Mouse (Mus musculus) Muller cell, postnatal 12 days (primary cell): ENCODE data around the gene Sbno2.

ENCODE experiments used
- DNase-seq: peaks from one replicate; pipeline ENCODE4 v3.0.0-alpha.2; 2015; ENCODE audit errors: inconsistent ontology term

Gene Sbno2

DNA sequence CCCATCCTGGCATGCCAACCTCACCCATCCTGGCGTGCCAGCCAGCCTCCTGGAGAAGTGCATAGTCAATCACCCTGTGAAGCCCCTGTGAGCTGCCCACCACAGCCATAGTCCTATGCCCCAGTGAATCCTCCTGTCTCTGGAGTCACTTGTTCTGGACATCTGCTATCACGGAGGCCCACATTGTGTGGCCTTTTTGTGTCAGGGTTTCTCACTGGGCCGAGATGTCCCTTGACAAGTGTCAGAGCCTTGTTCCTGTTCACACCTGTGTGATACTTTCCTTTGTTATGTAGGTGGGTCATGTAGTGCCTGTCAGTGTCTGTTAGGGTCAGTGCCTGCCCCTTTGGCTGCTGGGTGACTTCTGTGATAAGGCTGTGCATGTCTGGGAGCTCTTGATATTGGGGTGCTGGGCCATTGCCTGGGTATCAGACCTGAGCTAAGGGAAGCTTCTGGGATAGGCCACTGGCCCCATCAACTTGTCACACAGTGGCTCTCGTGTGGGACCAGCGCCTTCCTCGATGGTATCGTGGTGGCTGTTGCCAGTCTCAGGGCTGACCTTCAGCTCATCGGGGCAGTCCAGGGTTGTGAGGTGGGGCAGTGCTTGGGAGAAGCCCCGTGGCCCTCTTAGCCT lies 18.7 kb upstream of the Sbno2 start:
- no peak for DNase-seq

DNA sequence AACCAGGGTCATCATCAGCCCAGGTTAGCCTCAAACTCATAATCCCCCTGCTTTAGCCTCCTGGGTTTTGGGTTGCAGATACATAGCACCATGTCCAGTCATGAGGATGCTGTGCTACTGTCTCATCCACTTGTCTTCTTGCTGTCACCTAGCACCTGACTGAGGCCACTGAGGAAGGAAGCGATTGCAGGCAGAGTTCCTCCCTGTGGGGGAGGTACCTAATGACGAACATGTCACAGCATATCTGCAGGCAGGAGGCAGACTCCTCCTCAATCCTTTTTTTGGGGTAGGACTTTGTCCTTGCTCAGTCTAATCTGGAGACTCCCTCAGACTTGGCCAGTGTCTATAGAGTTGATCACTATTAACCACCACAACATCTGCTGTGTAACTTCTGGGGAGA lies 16.3 kb upstream of the Sbno2 start:
- no peak for DNase-seq

DNA sequence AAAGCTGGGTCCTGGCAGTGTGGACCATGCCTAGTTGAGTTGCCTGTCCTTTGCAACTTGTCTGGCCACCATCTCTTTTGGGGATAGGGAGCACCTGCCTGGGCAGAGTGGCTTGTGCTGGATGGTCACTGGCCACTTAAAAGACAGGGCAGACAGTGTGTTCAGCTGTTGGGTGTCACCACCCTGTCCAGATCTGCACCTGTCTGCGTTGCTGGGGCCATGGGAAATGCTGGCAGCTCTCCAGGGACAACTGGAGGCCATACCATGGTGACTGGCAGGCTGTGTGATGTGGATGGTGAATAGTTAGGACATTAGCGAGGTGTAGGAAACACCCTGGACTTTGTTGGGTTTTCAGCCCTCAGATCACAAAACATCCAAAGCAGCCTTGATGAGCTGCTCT lies 14.8 kb upstream of the Sbno2 start:
- DNase-seq = no peak

DNA sequence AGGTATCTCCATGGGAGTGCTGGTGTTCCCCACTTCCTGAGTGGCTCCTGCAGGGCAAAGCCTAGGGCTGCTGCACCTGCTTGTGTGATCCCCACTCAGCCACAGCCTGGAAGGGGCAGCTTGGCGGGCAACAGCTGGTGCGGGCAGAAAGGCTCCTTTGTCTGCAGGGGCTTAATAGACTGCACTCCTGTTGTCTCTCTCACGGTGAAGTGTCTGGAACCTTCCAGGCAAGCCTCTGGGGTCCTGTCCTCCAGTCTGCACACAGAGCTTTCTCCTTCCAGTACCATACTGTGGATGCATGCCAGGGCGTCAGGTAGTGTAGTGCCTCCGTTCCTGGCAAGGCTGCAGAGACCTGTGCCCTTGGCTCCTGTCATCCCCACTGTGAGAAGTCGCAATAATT lies 13.2 kb upstream of the Sbno2 start:
- DNase-seq = no peak

DNA sequence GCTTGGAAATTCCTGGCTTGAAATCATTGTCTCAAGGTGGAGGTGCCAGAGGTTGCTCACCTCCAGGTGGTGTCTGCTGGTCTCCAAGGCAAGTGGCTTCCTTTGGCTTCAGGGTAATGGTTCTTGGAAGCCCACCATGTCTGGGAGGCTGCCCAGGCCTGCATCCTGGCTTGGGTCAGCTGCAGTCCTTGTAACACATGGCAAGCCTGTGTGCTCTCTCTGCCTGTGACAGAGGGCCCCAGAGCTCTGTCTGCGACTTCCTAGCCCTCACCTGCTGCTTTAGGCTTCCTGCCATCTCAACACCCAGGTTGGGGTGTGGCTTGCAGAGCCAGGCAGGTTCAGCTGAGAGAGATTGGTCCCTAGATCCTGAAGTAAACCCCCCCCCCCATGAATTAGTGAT lies 12.4 kb upstream of the Sbno2 start:
- no peak for DNase-seq

DNA sequence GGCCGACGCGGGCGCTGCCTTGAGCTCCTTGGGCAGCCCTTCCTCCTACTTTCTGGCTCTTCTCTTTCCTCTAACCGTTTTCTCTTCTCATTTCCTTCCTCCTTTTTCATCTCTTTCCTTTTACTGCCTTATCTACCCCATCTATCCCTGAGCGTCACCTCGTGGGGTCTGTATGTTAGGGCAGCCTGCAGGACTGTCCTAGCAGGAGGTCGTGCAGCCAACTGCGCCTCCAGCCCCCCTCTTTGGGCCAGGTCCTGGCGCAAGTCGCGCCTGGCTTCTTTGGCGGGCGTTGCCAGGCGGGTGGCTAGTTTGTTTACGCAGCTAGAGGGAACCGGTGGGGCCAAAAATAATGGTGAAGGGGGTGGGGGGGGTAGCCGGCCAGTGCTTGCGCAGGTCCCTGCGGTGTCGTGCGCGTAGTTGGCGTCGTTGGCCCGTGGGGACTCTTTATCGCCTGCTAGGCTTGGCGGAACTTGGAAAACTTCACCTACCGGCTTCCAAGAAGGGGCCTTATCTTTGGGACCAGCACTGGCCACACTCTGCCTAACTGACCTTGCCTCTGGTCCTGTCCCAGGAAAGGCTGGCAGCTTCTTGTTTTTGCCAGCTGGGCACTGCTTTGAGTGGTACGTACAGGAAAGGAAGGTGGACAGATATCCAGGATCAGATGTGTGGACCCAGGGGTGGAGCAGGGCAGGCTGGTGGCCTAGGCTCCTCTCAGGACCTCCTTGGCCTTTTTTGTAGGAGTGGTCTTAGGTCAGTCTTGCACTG lies 11.7 kb upstream of the Sbno2 start:
- DNase-seq = peak; percentile 56

DNA sequence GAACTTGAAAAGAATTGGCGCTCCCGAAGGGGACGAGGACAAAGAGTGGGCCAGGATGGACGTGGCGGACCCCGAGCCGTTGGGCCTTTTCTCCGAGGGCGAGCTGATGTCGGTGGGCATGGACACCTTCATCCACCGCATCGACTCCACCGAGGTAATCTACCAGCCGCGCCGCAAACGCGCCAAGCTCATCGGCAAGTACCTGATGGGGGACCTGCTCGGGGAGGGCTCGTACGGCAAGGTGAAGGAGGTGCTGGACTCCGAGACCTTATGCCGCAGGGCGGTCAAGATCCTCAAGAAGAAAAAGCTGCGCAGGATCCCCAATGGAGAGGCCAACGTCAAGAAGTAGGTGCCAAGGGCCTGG lies 11.2 kb upstream of the Sbno2 start:
- no peak for DNase-seq

DNA sequence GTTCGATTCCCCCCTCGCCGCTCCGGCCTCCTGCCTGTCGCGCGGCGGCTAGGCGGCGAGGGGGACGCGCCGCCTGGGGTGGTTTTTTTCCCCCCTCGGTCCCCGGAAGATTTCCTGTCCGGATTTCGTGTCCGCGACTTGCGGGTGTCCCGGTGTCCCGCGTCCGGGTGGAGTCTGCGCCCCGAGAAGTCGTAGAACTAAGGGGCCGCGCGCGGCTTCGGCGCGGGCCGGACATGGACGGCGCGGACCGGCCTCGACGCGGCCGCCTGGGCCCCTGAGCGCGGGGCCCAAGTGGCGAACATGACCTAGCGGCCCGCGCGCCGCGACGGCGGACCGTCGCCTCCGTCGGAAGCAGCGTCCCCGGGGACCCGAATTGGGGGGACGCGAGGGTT lies 10.6 kb upstream of the Sbno2 start:
- no peak for DNase-seq

DNA sequence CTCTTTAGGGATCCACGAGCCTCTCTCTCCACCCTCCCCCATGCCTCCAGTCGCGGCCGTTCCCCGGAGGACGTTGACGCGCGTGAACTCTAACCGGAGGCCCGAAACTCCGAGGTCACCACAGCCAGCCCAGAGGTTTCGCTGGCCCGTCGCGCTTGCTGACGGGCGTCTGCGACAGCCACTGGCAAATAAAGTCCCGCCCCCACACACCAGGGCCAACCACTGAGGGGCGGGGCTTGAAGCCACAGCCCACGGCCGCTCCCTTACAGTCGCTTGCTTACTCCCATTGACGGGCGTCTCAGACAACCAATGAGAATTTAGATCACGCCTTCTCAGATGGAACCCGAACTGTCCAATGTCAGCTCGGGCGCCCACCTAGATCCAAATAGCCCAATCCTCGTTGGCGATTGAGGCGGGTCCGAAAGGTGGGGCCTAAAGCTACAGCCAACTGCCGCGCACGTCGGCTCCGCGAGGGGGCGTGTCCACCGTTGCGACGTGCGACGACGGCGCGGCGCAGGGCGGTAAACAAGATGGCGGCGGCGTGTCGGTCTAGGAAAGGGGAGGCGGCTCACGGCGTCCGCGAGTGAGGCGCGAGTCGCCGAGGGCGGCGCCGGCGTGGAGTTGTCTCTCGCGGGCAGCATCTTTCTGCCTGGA lies 10.0 kb upstream of the Sbno2 start, which contains the start of gene Stk11:
TSS of gene Stk11 (plus strand) at position 514 of the 654 bp plus-strand sequence.
- peak; percentile 99 for DNase-seq

DNA sequence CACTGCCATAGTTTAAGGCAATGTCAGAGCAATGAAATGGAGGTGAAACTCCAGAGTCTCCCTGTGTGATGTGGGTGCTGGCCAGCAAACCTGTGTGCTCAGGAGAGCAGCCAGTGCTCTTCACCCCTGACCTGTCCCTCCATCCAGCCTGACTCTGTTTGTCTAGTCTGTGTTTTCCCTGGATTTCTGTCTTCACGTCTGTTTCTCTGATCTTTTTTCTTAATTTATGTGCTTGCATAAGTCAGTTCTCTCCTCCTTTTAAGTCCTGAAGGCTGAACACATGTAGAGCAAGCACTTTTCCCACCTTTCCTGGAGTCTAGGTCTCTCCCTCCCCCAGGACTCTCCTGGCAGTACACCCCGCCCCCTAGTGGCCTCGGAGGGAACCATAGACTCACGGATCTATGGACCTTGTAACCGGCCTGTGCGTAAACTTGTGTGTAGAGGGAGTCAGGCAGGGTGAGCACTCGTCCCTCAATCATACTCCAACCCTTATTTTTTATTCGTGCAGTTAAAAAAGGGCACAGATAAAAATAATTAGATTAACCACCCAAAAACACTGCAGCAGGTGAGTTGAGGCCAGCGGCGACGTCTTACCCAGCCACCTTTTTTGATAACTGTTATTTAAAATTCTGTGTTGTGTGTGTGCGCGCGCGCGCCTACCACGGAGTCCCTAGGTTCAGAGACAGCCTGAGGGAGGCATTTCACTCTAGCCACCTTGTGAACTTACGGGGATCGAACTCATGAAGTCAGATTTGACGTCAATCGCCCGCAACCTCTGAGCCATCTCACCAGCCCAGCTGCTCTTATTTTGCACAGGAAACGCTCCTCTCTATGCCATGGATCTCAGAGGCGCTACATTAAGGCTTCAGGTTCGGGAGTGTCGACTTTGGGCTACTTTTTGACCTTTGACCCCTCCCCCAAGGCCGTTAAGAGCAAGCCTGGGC lies 9.2 kb upstream of the Sbno2 start:
- peak; percentile 98 for DNase-seq

DNA sequence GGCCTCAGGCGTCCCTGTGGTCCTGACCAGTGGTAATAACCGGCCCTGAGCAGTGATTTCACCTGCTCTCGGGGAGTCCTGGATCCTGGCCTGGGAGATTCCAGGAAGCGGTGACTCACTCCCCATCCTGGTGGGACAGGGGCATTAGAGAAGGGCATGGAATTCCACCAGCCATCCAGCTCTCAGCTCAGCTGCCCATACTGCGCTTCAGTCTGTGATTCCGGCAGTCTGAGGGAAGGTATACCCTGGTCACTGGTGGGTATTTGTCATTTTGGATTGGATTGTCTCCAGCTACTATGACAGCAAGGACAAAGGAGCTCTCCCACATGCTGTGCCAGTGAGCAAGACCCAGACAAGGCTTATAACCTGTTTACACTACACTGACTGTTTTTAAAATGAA lies 2.3 kb upstream of the Sbno2 start:
- DNase-seq = peak; percentile 96

DNA sequence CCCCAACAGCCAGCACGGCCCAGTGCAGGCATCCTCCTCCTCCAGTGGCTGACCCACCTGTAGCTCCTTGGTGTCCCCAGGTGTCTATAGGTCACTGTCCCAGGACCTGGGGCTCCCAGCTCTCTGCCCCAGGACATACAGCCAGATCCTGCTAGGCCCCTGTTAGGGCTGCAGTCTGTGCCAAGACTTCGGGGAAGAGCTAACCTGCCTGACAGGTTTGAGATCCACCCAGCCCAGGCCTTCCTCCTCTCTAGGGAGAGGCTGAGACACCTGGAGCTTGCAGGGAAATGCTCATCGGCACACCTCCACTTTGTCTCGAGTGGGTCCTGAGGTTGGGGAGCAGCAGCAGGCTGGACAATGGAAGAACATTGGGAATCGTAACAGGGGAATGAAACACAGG lies 555 bp upstream of the Sbno2 start:
- no peak for DNase-seq

DNA sequence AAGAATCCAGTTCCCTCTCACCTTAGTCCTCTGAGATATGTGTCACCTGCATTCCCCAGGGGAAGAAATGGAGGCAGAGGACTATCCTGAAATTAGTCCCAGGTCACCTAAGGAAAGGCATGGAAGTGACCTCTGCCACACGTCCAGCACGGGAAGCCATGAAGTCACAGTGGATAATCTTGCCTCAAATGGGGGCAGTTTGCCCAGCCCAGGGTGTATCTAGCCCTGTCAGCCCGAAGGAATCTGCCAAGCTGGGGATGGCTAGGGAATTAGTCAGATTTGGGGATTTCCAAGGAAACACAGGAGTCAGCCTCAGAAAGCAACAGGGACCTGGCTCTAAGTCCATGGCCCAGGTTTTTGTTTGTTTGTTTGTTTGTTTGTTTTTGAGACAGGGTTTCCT lies 1.2 kb downstream of the Sbno2 start:
- peak; percentile 86 for DNase-seq

DNA sequence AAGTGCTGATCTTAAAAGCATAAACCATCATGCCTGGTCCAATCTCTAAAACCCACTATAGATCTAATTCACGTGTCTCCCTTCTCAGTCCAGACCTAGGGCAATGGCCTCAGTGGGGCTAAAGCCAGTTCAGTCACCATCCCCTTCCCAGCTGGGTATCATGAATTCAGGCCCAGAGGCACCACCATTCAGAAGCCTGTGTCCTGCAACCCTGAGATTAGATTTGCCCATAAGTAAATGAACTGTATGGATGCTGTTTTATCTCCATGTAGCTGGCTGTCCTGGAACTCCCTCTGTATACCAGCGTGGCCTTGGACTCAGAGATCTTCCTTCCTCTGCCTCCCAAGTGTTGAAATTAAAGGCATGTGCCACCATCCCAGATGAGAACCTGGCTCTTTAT lies 2.3 kb downstream of the Sbno2 start:
- DNase-seq = no peak

DNA sequence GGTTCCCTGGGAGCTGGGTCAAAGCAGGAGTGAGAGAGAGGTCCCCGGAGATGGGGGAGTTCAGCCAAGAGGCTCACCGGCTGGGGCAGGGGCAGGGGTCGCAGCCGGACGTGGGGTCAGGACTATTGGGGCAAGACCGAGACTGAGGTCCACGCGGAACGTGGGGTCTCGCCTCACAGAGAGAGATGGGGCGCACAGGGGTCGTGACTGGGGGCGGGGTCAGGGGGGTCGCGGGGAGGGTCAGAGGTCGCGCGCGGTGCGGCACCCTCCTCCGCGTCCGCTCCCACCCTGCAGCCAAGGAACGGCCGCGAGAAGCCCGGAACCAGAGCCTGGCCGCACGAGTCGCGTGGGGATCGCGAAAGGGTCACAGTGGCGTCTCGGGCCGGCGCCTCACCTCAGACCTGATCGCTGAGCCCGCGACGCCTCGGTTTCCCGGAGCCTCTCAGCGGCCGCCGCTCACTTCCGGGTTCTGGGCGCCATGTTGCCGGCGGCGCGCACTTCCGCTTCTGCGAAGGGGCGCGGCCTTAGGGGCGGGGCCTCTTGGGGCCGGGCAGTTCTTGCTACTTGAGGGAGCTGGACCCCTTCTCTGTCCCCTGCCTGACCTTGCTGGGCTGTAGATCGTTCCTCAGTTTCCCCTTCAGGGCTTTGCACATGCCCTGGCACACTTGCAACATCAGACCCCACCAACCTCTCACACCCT lies 3.0 kb downstream of the Sbno2 start:
- peak; percentile 85 for DNase-seq

DNA sequence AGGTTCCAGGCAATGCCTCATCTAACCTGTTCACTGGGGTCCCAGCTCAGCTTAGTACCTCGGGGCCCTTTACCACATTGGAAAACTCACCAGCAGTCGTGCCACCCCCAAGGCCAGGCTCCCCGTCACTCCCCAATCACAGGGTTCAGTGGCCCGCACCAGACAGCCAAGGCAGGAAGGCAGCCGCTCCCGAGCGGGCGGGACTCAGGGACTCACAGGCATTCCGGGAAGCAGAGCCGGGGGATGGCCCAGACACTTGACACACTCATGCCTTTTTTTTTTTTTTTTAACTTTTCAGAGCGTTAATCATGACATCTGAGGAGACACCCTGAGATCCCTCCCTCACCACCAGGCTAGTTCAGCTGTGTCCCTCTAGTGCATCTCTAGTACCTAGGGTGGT lies 4.4 kb downstream of the Sbno2 start:
- DNase-seq = peak; percentile 87

DNA sequence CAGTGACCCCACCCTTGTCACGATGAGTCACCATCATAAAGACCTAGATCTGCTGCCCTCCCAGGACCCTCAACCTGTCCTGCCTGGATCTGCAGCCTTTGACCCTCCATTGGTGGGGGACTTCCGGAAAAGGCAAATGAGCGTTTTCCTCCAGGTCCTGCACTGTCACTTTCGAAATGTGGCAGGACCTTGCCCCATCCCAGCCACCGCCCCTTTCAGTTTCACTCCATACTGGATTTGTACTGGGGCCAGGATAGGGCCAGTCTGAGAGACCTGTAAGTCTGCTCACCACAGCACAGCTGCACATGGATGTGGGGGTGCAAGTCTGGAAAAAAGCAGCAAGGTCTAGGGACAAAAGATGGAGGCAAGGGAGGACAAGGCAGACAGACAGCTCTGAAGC lies 6.7 kb downstream of the Sbno2 start:
- DNase-seq = no peak

DNA sequence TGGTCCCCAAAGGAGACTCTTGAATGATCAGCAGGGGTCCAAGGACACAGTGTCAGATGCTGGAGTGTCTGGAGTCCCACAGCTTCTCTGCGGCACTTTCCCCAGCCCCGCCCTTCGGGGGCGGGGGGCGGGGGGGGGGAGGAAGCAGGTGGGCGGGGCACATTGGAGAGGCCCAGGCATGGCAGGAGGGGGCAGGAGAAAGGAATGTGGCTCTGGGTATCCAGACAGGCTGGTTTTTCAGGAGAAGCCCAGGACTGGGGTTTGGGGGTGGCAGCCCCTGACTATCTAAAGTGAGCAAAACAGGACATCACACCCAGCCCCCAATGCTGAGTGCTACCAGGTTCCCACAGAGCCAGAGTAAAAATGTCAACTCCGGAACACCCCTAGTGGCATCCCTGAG lies 8.1 kb downstream of the Sbno2 start:
- no peak for DNase-seq

DNA sequence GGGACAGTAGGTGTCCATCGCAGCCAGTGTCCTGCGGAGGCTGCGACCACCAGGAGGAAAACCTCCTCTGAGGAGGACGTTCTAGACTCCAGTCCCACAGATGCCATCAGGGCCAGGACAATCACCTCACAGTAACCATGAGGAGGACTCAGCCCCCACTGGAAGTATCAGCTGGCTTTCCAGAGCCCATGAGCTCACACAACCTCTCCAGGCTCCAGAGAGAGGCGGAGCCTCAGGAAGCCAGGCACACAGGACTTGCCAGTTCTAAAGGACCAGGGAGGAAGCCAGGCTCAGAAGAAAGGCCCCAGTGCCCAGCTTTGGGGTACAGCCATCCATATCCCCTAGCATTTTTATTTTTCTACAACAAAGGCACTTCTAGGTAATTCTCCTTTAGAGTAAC lies 9.8 kb downstream of the Sbno2 start:
- no peak for DNase-seq

DNA sequence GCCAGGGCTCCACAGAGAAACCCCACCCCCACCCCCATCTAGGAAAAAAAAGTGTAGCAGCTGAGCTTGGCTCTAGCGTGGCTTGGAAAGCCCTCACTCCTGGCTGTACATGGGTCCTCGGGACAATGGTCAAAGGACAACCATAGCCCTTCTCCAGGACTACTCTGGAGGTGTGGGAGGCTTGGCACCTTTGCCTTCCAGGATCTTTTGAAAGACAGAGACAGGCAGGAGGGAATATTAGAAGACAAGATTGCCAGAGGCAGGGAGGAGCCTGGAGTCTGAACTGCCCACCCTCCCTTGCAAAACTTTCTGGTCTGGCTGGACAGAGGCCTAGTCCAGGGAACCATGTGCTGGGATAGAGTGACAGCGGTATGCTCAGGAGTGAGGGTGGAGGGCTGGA lies 10.7 kb downstream of the Sbno2 start:
- DNase-seq = no peak

DNA sequence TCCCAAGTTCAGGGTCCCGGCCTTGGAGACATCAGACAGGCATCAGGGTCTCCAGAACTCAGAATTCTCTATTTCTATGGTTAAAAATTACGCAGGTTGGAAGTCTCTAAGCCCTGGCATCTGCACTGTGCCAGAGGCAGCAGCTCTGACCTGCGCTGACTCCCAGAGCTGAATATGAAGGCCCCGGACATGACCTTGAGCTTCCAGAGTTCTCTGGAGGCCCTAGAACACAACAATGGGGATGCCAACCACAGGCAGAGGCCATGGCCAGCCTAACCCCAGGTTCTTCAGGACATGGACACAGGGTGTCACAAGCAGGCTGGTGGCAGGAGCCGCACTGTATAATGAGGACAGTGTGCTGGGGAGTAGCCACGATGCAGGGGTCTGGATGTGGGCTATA lies 11.3 kb downstream of the Sbno2 start:
- no peak for DNase-seq
